14 mouse cellular contexts compared by ENCODE assay signal in the genomic region with DNA sequence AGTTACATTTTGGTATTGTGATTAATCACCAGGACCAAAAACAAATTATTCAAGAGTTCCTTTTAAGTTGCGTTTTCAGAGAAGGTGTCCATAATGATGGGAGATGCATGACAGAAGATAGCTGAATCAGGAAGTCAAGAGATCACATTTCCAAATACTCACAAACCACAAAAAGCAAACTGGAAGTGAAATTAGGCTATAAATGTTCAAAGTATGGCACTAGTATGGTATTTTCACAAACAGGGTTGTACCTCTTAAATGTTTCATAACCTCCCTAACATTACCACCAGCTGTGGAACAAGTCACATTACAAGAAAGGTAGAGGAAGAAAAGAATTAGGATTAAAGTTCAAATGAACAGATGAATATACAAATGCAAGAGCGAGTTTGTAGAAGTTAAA.
"Had no signal": no experiment of that assay in that cellular context is flagged by ENCODE, and none has a peak within 500 bp of the region (broad histone marks: within the 10 kb centered on the region; RNA-seq: fewer than 3 reads in every experiment).

No protein-coding gene starts in this region.

- ATAC-seq: hindbrain, postnatal 0 days; intestine, embryonic 16.5 days; liver, embryonic 12.5 days had no signal

- DNase-seq: gastrocnemius, postnatal 14 days; gastrocnemius, postnatal 36 days; heart, adult 2 months; heart, postnatal 14 days; heart, postnatal 36 days; kidney, adult 11 months; kidney, adult 2 months; kidney, adult 9 months; kidney, postnatal 14 days; kidney, postnatal 36 days; left cerebral cortex, postnatal 4 days had no signal
